Mouse (Mus musculus) stomach, adult 2 months (tissue): ENCODE measurements around the gene Gm20931. TPM values are rescaled to one million over a fixed set of nuclear protein-coding genes. Genes with fewer than 3 reads are reported as not detected.

ENCODE experiments used
- polyA plus RNA-seq: library from polyadenylated mRNA; depleted of rRNA; stranded (reverse); fragments of >200 nt; gene quantifications from 2 replicates; pipeline ENCODE4 v1.2.3, GENCODE M21; 2012; rRNA removed

The Gm20931 gene
- not detected in 2 replicates for polyA plus RNA-seq

DNA sequence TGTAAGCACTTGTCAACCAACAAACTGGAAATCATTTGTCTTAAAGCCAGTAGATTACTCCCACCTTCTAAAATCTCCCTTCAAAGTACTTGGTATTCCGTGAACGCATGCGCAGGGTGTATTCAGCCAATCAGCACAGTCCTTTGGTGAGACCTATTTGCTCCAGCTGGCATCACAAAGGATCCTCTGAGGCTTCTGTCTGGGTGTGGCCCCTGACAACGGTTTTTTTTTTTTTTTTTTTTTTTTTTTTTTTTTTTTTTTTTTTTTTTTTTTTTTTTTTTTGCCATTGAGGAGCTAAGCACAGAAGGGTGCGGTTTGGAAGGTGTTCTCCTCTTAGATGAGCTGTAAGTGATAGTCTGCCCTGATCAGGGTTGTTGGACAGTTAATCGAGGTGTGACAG, at the start of gene Gm20931:
TSS of gene Gm20931 (plus strand) at position 301 of the 400 bp plus-strand sequence.

